Mouse (Mus musculus) CH12.LX (cell line): ENCODE measurements at regions not wholly inside any gene's neighbourhood (a gene's known extent, or its start where the extent isn't known, plus 50 kb on each side); places are given as distances from the start of the nearest gene placed in this dataset.

Source experiments
- DNase-seq: peaks from one replicate; pipeline ENCODE4 v3.0.0-alpha.2; 2013; ENCODE audit errors: extremely low read depth
- H3K27ac ChIP-seq: 2 replicates; pipeline ENCODE4 v1.5.1; 2012; ENCODE audit warnings: low read depth, mild to moderate bottlenecking, control low read depth, moderate library complexity; ENCODE audit not compliant: insufficient read depth
- H3K27me3 ChIP-seq: replicated peaks from 2 replicates; pipeline ENCODE3; 2012; ENCODE audit warnings: inconsistent platforms
- H3K36me3 ChIP-seq, 2 experiments: replicated peaks in 1 of 2; 2 replicates each; pipeline versions ENCODE3 to v1.6.1; 2012; ENCODE audit warnings: inconsistent platforms in 1 of 2, low read length in 1 of 2, mild to moderate bottlenecking in 1 of 2, mixed read lengths in 1 of 2, moderate library complexity in 1 of 2; ENCODE audit not compliant: control insufficient read depth in 1 of 2, insufficient read depth in 1 of 2
- H3K4me1 ChIP-seq, 2 experiments: 2 replicates each; pipeline ENCODE4 v1.6.1; 2012; ENCODE audit warnings: inconsistent platforms in 1 of 2, moderate library complexity in 1 of 2; ENCODE audit not compliant: insufficient read depth in 2 of 2, control insufficient read depth in 1 of 2
- H3K4me2 ChIP-seq: 2 replicates; pipeline ENCODE4 v1.6.1; 2012; ENCODE audit warnings: low read depth, mild to moderate bottlenecking, control low read depth; ENCODE audit not compliant: poor library complexity, insufficient read depth, severe bottlenecking
- H3K4me3 ChIP-seq, 3 experiments: fragments of 150-350 bp in 1 of 3; sonication (generic) in 1 of 3; replicated peaks in 1 of 3; 2 replicates each; pipeline versions ENCODE3 to v1.5.1; 2011 to 2012; ENCODE audit warnings: low read depth in 2 of 3, low read length in 2 of 3, mild to moderate bottlenecking in 2 of 3, moderate library complexity in 2 of 3, control low read depth in 1 of 3, improper control_type of control experiment in 1 of 3, inconsistent platforms in 1 of 3, mixed read lengths in 1 of 3; ENCODE audit not compliant: poor library complexity in 1 of 3
- H3K79me2 ChIP-seq: replicated peaks from 2 replicates; pipeline ENCODE4 v1.6.1; 2012; ENCODE audit warnings: mild to moderate bottlenecking, moderate library complexity; ENCODE audit not compliant: control insufficient read depth, poor library complexity, insufficient read depth, severe bottlenecking; ENCODE audit errors: extremely low read depth
- H3K9ac ChIP-seq: 2 replicates; pipeline ENCODE4 v1.6.1; 2012; ENCODE audit warnings: low read depth, mild to moderate bottlenecking, control low read depth, moderate library complexity; ENCODE audit not compliant: insufficient read depth
- H3K9me3 ChIP-seq: replicated peaks from 2 replicates; pipeline ENCODE3; 2012; ENCODE audit warnings: low read length, inconsistent platforms, mixed read lengths
- CHD2 ChIP-seq: IDR thresholded peaks from 2 replicates; pipeline ENCODE4 v1.6.1; 2011; ENCODE audit warnings: low read length, improper control_type of control experiment
- CTCF ChIP-seq, 2 experiments: IDR thresholded peaks in 1 of 2; conservative IDR thresholded peaks in 1 of 2; 2 replicates each; pipeline ENCODE4 v1.5.1; 2011 to 2012; ENCODE audit warnings: low read depth in 2 of 2, low read length in 2 of 2, improper control_type of control experiment in 1 of 2, inconsistent platforms in 1 of 2, mild to moderate bottlenecking in 1 of 2, moderate library complexity in 1 of 2
- ELF1 ChIP-seq: IDR thresholded peaks from 2 replicates; pipeline ENCODE4 v1.6.1; 2014; ENCODE audit warnings: low read depth, mild to moderate bottlenecking, inconsistent platforms, low read length, improper control_type of control experiment
- ETS1 ChIP-seq: conservative IDR thresholded peaks from 2 replicates; pipeline ENCODE4 v1.6.1; 2012; ENCODE audit warnings: low read depth, mild to moderate bottlenecking, inconsistent platforms, low read length, improper control_type of control experiment, moderate library complexity
- GABPA ChIP-seq: IDR thresholded peaks from 2 replicates; pipeline ENCODE4 v1.6.1; 2012; ENCODE audit warnings: low read depth, low read length, improper control_type of control experiment, inconsistent platforms; ENCODE audit not compliant: insufficient replicate concordance
- HCFC1 ChIP-seq: IDR thresholded peaks from 2 replicates; pipeline ENCODE4 v1.6.1; 2012; ENCODE audit warnings: low read depth, mild to moderate bottlenecking, inconsistent platforms, low read length, improper control_type of control experiment
- JUND ChIP-seq: conservative IDR thresholded peaks from 2 replicates; pipeline ENCODE4 v1.6.1; 2011; ENCODE audit warnings: low read depth, low read length, improper control_type of control experiment
- MAFK ChIP-seq: IDR thresholded peaks from 2 replicates; pipeline ENCODE4 v1.6.1; 2011; ENCODE audit warnings: low read length, improper control_type of control experiment; ENCODE audit not compliant: insufficient replicate concordance
- MAX ChIP-seq: IDR thresholded peaks from 2 replicates; pipeline ENCODE4 v1.6.1; 2011; ENCODE audit warnings: low read length, improper control_type of control experiment
- MAZ ChIP-seq: IDR thresholded peaks from 2 replicates; pipeline ENCODE4 v1.6.1; 2012; ENCODE audit warnings: low read depth, mild to moderate bottlenecking, inconsistent platforms, low read length, improper control_type of control experiment, moderate library complexity
- MXI1 ChIP-seq: IDR thresholded peaks from 2 replicates; pipeline ENCODE4 v1.6.1; 2011; ENCODE audit warnings: mild to moderate bottlenecking, low read depth, low read length, improper control_type of control experiment
- MYC ChIP-seq: IDR thresholded peaks from 2 replicates; pipeline ENCODE4 v1.6.1; 2011; ENCODE audit warnings: low read depth, mild to moderate bottlenecking, improper control_type of control experiment, low read length
- NELFE ChIP-seq: IDR thresholded peaks from 2 replicates; pipeline ENCODE4 v1.6.1; 2011; ENCODE audit warnings: low read depth, low read length, improper control_type of control experiment
- NRF1 ChIP-seq: IDR thresholded peaks from 2 replicates; pipeline ENCODE4 v1.6.1; 2014; ENCODE audit warnings: low read depth, mild to moderate bottlenecking, inconsistent platforms, low read length, improper control_type of control experiment, moderate library complexity
- PAX5 ChIP-seq: IDR thresholded peaks from 2 replicates; pipeline ENCODE4 v1.6.1; 2012; ENCODE audit warnings: low read length, inconsistent platforms, mixed read lengths
- POLR2A ChIP-seq: IDR thresholded peaks from 2 replicates; pipeline ENCODE4 v1.6.1; 2011; ENCODE audit warnings: low read depth, mild to moderate bottlenecking, improper control_type of control experiment, low read length
- RAD21 ChIP-seq: IDR thresholded peaks from 2 replicates; pipeline ENCODE4 v1.6.1; 2011; ENCODE audit warnings: low read depth, mild to moderate bottlenecking, low read length, improper control_type of control experiment, moderate library complexity
- SIN3A ChIP-seq: IDR thresholded peaks from 2 replicates; pipeline ENCODE4 v1.6.1; 2012; ENCODE audit warnings: low read length, improper control_type of control experiment, inconsistent platforms
- SMC3 ChIP-seq: IDR thresholded peaks from 2 replicates; pipeline ENCODE4 v1.6.1; 2011; ENCODE audit warnings: low read depth, low read length, improper control_type of control experiment
- TBP ChIP-seq: conservative IDR thresholded peaks from 2 replicates; pipeline ENCODE4 v1.6.1; 2011; ENCODE audit warnings: low read depth, low read length, improper control_type of control experiment
- UBTF ChIP-seq: IDR thresholded peaks from 2 replicates; pipeline ENCODE4 v1.6.1; 2012; ENCODE audit warnings: low read depth, mild to moderate bottlenecking, inconsistent platforms, low read length, improper control_type of control experiment, moderate library complexity
- USF2 ChIP-seq: conservative IDR thresholded peaks from 2 replicates; pipeline ENCODE4 v1.6.1; 2011; ENCODE audit warnings: low read depth, low read length, improper control_type of control experiment
- ZC3H11A ChIP-seq: IDR thresholded peaks from 2 replicates; pipeline ENCODE4 v1.6.1; 2012; ENCODE audit warnings: low read depth, mild to moderate bottlenecking, inconsistent platforms, low read length, improper control_type of control experiment
- ZNF384 ChIP-seq: IDR thresholded peaks from 2 replicates; pipeline ENCODE4 v1.6.1; 2012; ENCODE audit warnings: low read depth, low read length, improper control_type of control experiment, inconsistent platforms
- dilution Hi-C: fragments of 300-500 bp; cut with MboI; formaldehyde crosslinking; loops from 2 replicates; pipeline ENCODE4 v1.14.3; 2020; ENCODE audit warnings: low sequenced_read_pairs; ENCODE audit not compliant: extremely low pct_unique_long_range_greater_than_20kb, extremely low pct_ligation_motif_present
- in situ Hi-C: fragments of 300-500 bp; cut with MboI; formaldehyde crosslinking; loops from 3 replicates; pipeline ENCODE4 v1.14.3; 2019; ENCODE audit warnings: low sequenced_read_pairs, low pct_ligation_motif_present, low pct_unique_long_range_greater_than_20kb, mixed read lengths

- dilution Hi-C loops, result no loop called here
These were observed 446.0 kb upstream of the Adam34 start for GRCm38 (mm10) chr8:44155705-44156321.

GRCm38 (mm10) chr8:44165115-44165514 lies 455.3 kb upstream of the Adam34 start:
- no peak overlapping the region for H3K27ac ChIP-seq
- dilution Hi-C loops (no loop called here), in situ Hi-C loops (no loop called here)
- no peak overlapping the region for H3K4me3 ChIP-seq
- H3K9ac ChIP-seq, result no peak overlapping the region
- no peaks in the 10 kb centered on the region for H3K79me2 ChIP-seq
- H3K27me3 ChIP-seq, result no peaks in the 10 kb centered on the region
- peaks cover 8% of the 10 kb centered on the region for H3K9me3 ChIP-seq
- no peaks in the 10 kb centered on the region for H3K4me1 ChIP-seq
- DNase-seq, result no peak
- no peaks in the 10 kb centered on the region for H3K36me3 ChIP-seq
- H3K4me2 ChIP-seq, result no peak overlapping the region
- TF ChIP-seq ZC3H11A (no peak), CTCF (conservative IDR thresholded peaks at IDR 0.05 in 1 of 2, IDR thresholded peaks at IDR 0.05 in 1 of 2; ENCODE audit: low read depth in 2 of 2, low read length in 2 of 2) (no peak), USF2 (no peak), NELFE (no peak), JUND (no peak), MXI1 (no peak), NRF1 (no peak), ELF1 (no peak), GABPA (no peak), ETS1 (no peak), MAZ (no peak), MAX (no peak)

More at GRCm38 (mm10) chr8:44155705-44156321, 446.0 kb upstream of the Adam34 start:
- no peaks in the 10 kb centered on the region for H3K36me3 ChIP-seq
- H3K9me3 ChIP-seq, result peaks cover 17% of the 10 kb centered on the region
- H3K79me2 ChIP-seq, result no peaks in the 10 kb centered on the region
- H3K4me1 ChIP-seq, result no peaks in the 10 kb centered on the region
- DNase-seq, result no peak
- TF ChIP-seq SIN3A (no peak), PAX5 (no peak), MXI1 (no peak), SMC3 (no peak), HCFC1 (no peak), ETS1 (no peak), RAD21 (no peak), UBTF (no peak), POLR2A (no peak), CHD2 (no peak), MAFK (no peak), MAX (no peak), ZNF384 (no peak), MYC (no peak), TBP (no peak), ZC3H11A (no peak)
- no peak overlapping the region for H3K27ac ChIP-seq
- H3K27me3 ChIP-seq, result no peaks in the 10 kb centered on the region
- no peak overlapping the region for H3K9ac ChIP-seq
- no peak overlapping the region for H3K4me3 ChIP-seq
- no peak overlapping the region for H3K4me2 ChIP-seq
- in situ Hi-C loops, result no loop called here
